Mouse (Mus musculus) midbrain, embryonic 16.5 days (tissue): Measurements from ENCODE around the gene Mapkapk2. TPM values are rescaled to one million over a fixed set of nuclear protein-coding genes. Genes with fewer than 3 reads are reported as not detected.

Source experiments
- ATAC-seq: fragments of 200-750 bp; cut with Nextera tagmentation; 2 replicates; pipeline ENCODE4 v1.8.0; 2017; ENCODE audit warnings: moderate TSS enrichment
- H3K27ac ChIP-seq: fragments of 300-500 bp; sonication (generic); 2 replicates; pipeline ENCODE4 v1.5.1; 2014; ENCODE audit warnings: mild to moderate bottlenecking, low read length, mixed read lengths
- H3K27me3 ChIP-seq: fragments of 300-500 bp; sonication (generic); 2 replicates; pipeline ENCODE4 v1.6.1; 2014; ENCODE audit warnings: low read depth, low read length, mixed read lengths; ENCODE audit not compliant: control insufficient read depth, insufficient read depth
- H3K36me3 ChIP-seq: fragments of 300-500 bp; sonication (generic); 2 replicates; pipeline ENCODE4 v1.6.1; 2014; ENCODE audit warnings: mild to moderate bottlenecking, low read length, moderate library complexity, mixed read lengths; ENCODE audit not compliant: control insufficient read depth, insufficient read depth
- H3K4me1 ChIP-seq: fragments of 300-500 bp; sonication (generic); 2 replicates; pipeline ENCODE4 v1.6.1; 2014; ENCODE audit warnings: mild to moderate bottlenecking, low read length, mixed read lengths; ENCODE audit not compliant: control insufficient read depth, insufficient read depth
- H3K4me2 ChIP-seq: fragments of 300-500 bp; sonication (generic); 2 replicates; pipeline ENCODE4 v1.6.1; 2014; ENCODE audit warnings: mild to moderate bottlenecking, low read length, mixed read lengths
- H3K4me3 ChIP-seq: fragments of 300-500 bp; sonication (generic); 2 replicates; pipeline ENCODE4 v1.5.1; 2014; ENCODE audit warnings: low read depth, mild to moderate bottlenecking, low read length, moderate library complexity, mixed read lengths
- H3K9ac ChIP-seq: fragments of 300-500 bp; sonication (generic); 2 replicates; pipeline ENCODE4 v1.6.1; 2014; ENCODE audit warnings: low read depth, low read length, mixed read lengths
- H3K9me3 ChIP-seq: fragments of 300-500 bp; sonication (generic); replicated peaks from 2 replicates; pipeline ENCODE4 v1.6.1; 2014; ENCODE audit warnings: mild to moderate bottlenecking, low read length, mixed read lengths; ENCODE audit not compliant: control insufficient read depth, poor library complexity, severe bottlenecking
- WGBS: fragments of 180-500 bp; shearing (Covaris S2); extraction: QIAGEN DNeasy Blood & Tissue Kit; methylation state at CpG from one replicate; pipeline ENCODE4 v1.1.7; 2014; 5-methylcytosine and 5-hydroxymethylcytosine counted together
- polyA plus RNA-seq: library from polyadenylated mRNA; unstranded; fragments of >200 nt; fragmentation: Nextera tagmentation; extraction: Ambion mirVana; gene quantifications from 2 replicates; pipeline ENCODE4 v1.2.1, GENCODE M21; 2015

Mapkapk2 gene
- polyA plus RNA-seq, 1 experiment from 2014 or later, result 12.6 TPM

GRCm38 (mm10) chr1:131079762-131080161 is 17.9 kb downstream of the Mapkapk2 start:
- Histone ChIP-seq H3K4me1 (peaks cover 27% of the 10 kb centered on the region), H3K36me3 (no peaks in the 10 kb centered on the region), H3K4me2 (no peak overlapping the region), H3K9ac (no peak overlapping the region), H3K27ac (no peak overlapping the region), H3K4me3 (no peak overlapping the region), H3K27me3 (no peaks in the 10 kb centered on the region), H3K9me3 (no peaks in the 10 kb centered on the region)
- 82% methylated on average over 4 of the region's 4 CpGs for WGBS
- ATAC-seq, result no peak

GRCm38 (mm10) chr1:131078761-131079330 is 18.8 kb downstream of the Mapkapk2 start:
- Histone ChIP-seq H3K27ac (peak overlapping the region; percentile 71), H3K9ac (no peak overlapping the region), H3K27me3 (no peaks in the 10 kb centered on the region), H3K4me1 (peaks cover 29% of the 10 kb centered on the region), H3K9me3 (no peaks in the 10 kb centered on the region), H3K4me3 (no peak overlapping the region), H3K4me2 (no peak overlapping the region), H3K36me3 (no peaks in the 10 kb centered on the region)
- 5% methylated on average over 3 of the region's 3 CpGs for WGBS
- peak; percentile 89 for ATAC-seq

- Histone ChIP-seq H3K4me3 (no peak overlapping the region), H3K4me2 (no peak overlapping the region), H3K4me1 (peaks cover 30% of the 10 kb centered on the region), H3K9ac (no peak overlapping the region), H3K36me3 (no peaks in the 10 kb centered on the region), H3K9me3 (no peaks in the 10 kb centered on the region), H3K27me3 (no peaks in the 10 kb centered on the region), H3K27ac (no peak overlapping the region; the same call in 1 of the 2 replicates)
- ATAC-seq, result no peak
- WGBS, result 82% methylated on average over 7 of the region's 7 CpGs
Observed at GRCm38 (mm10) chr1:131075098-131075791, 22.4 kb downstream of the Mapkapk2 start.

- 63% methylated on average over 8 of the region's 8 CpGs for WGBS
- H3K4me2 ChIP-seq, result no peak overlapping the region
Observed at GRCm38 (mm10) chr1:131074524-131074938, 23.1 kb downstream of the Mapkapk2 start.

GRCm38 (mm10) chr1:131072376-131072990 is 25.1 kb downstream of the Mapkapk2 start:
- H3K27me3 ChIP-seq, result no peaks in the 10 kb centered on the region
- peaks cover 15% of the 10 kb centered on the region for H3K4me1 ChIP-seq
- no peak overlapping the region for H3K9ac ChIP-seq
- H3K4me3 ChIP-seq, result no peak overlapping the region
- ATAC-seq, result no peak
- WGBS, result 88% methylated on average over 7 of the region's 7 CpGs
- no peaks in the 10 kb centered on the region for H3K36me3 ChIP-seq
- H3K4me2 ChIP-seq, result no peak overlapping the region
- no peak overlapping the region for H3K27ac ChIP-seq
- no peaks in the 10 kb centered on the region for H3K9me3 ChIP-seq

More at GRCm38 (mm10) chr1:131074524-131074938, 23.1 kb downstream of the Mapkapk2 start:
- Histone ChIP-seq H3K9ac (no peak overlapping the region), H3K4me3 (no peak overlapping the region), H3K9me3 (no peaks in the 10 kb centered on the region), H3K36me3 (no peaks in the 10 kb centered on the region), H3K27ac (peak overlapping the region; percentile 63; the same call in 1 of the 2 replicates), H3K4me1 (peaks cover 26% of the 10 kb centered on the region), H3K27me3 (no peaks in the 10 kb centered on the region)
- peak; percentile 63; the same call in 1 of the 2 replicates for ATAC-seq

GRCm38 (mm10) chr1:131069010-131069409 is 28.6 kb downstream of the Mapkapk2 start:
- H3K27ac ChIP-seq, result no peak overlapping the region
- no peaks in the 10 kb centered on the region for H3K27me3 ChIP-seq
- WGBS, result 89% methylated on average over 7 of the region's 7 CpGs
- H3K9me3 ChIP-seq, result no peaks in the 10 kb centered on the region
- H3K9ac ChIP-seq, result no peak overlapping the region
- H3K4me1 ChIP-seq, result peaks cover 10% of the 10 kb centered on the region
- no peaks in the 10 kb centered on the region for H3K36me3 ChIP-seq
- ATAC-seq, result no peak
- H3K4me3 ChIP-seq, result no peak overlapping the region
- H3K4me2 ChIP-seq, result no peak overlapping the region

- no peaks in the 10 kb centered on the region for H3K9me3 ChIP-seq
- H3K4me3 ChIP-seq, result no peak overlapping the region
- H3K36me3 ChIP-seq, result no peaks in the 10 kb centered on the region
- no peak overlapping the region for H3K9ac ChIP-seq
- H3K27ac ChIP-seq, result no peak overlapping the region
- H3K4me2 ChIP-seq, result no peak overlapping the region
- H3K4me1 ChIP-seq, result peaks cover 8% of the 10 kb centered on the region
- no peak for ATAC-seq
- 84% methylated on average over 10 of the region's 10 CpGs for WGBS
- H3K27me3 ChIP-seq, result no peaks in the 10 kb centered on the region
Observed at GRCm38 (mm10) chr1:131068011-131068727, 29.5 kb downstream of the Mapkapk2 start.

GRCm38 (mm10) chr1:131064202-131064601 is 33.4 kb downstream of the Mapkapk2 start:
- peak; percentile 53; the same call in 1 of the 2 replicates for ATAC-seq
- H3K9me3 ChIP-seq, result no peaks in the 10 kb centered on the region
- no peak overlapping the region for H3K4me3 ChIP-seq
- H3K27me3 ChIP-seq, result no peaks in the 10 kb centered on the region
- H3K4me1 ChIP-seq, result peaks cover 17% of the 10 kb centered on the region
- H3K9ac ChIP-seq, result no peak overlapping the region
- H3K36me3 ChIP-seq, result no peaks in the 10 kb centered on the region
- H3K4me2 ChIP-seq, result no peak overlapping the region
- H3K27ac ChIP-seq, result no peak overlapping the region
- WGBS, result 44% methylated on average over 6 of the region's 6 CpGs
